Comparison of ENCODE assay signal across 13 mouse cellular contexts in the genomic region with DNA sequence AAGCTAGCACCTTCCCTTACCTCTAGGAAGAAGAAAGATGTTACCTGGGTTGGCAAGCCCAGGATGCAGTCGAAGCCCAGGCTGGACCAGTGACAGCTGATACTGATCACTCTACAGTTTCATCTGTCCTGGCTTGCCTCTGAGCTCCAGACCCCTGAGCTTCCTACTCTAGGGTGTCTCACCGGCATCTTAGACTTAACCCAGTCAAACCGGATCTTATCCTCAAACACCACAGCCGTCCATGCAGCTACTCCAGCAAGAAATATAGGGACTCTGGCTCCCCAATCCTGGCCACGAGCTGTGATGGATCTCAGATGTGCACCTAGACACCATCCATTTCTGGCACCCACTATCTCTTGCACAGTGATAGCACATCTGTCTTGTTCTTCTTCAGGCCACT.
A peak's percentile ranks its signal among the peaks of the same experiment; 100 is the strongest.
DNase-seq lines count a peak whose midpoint lies in the region; ATAC-seq lines count a peak whose summit lies in the region.
"Had no signal": no experiment of that assay in that cellular context is flagged by ENCODE, and none has a peak within 500 bp of the region (broad histone marks: within the 10 kb centered on the region; RNA-seq: fewer than 3 reads in every experiment).

No protein-coding gene starts in this region.

- no peak overlapping the region for H3K9ac ChIP-seq in intestine, embryonic 14.5 days (ENCODE audit: low read length)
- H3K9ac ChIP-seq in intestine, embryonic 15.5 days: no peak overlapping the region
- no peak overlapping the region for H3K9ac ChIP-seq in midbrain, embryonic 13.5 days (replicated peaks)
- no peak overlapping the region for H3K9ac ChIP-seq in stomach, embryonic 14.5 days (replicated peaks; ENCODE audit: low read depth, low read length)
- H3K9ac ChIP-seq: limb, embryonic 15.5 days had no signal

- H3K9me3 ChIP-seq in intestine, embryonic 14.5 days (ENCODE audit: control insufficient read depth, low read length): no peaks in the 10 kb centered on the region
- H3K9me3 ChIP-seq in intestine, embryonic 15.5 days: no peaks in the 10 kb centered on the region
- H3K9me3 ChIP-seq in midbrain, embryonic 10.5 days (replicated peaks): no peaks in the 10 kb centered on the region
- H3K9me3 ChIP-seq in midbrain, embryonic 13.5 days: no peaks in the 10 kb centered on the region
- H3K9me3 ChIP-seq in stomach, embryonic 14.5 days (ENCODE audit: control insufficient read depth, low read depth, low read length): no peaks in the 10 kb centered on the region
- H3K9me3 ChIP-seq: G1E; hindbrain, embryonic 10.5 days; limb, embryonic 15.5 days had no signal

- ATAC-seq in intestine, embryonic 14.5 days (replicated peaks; ENCODE audit: low FRiP score, low TSS enrichment, low read depth): no peak
- no peak for ATAC-seq in intestine, embryonic 15.5 days
- no peak for ATAC-seq in midbrain, embryonic 13.5 days
- ATAC-seq in stomach, embryonic 14.5 days (ENCODE audit: insufficient number of reproducible peaks, insufficient read depth, low FRiP score, low read depth): no peak
- ATAC-seq: forebrain, embryonic 16.5 days had no signal

- H3K4me2 ChIP-seq in intestine, embryonic 14.5 days (ENCODE audit: low read length): no peak overlapping the region
- H3K4me2 ChIP-seq in intestine, embryonic 15.5 days (replicated peaks): no peak overlapping the region
- no peak overlapping the region for H3K4me2 ChIP-seq in midbrain, embryonic 13.5 days (replicated peaks)
- H3K4me2 ChIP-seq in stomach, embryonic 14.5 days (replicated peaks; ENCODE audit: low read depth, low read length): no peak overlapping the region
- H3K4me2 ChIP-seq: limb, embryonic 15.5 days had no signal

- no peaks in the 10 kb centered on the region for H3K36me3 ChIP-seq in intestine, embryonic 14.5 days (ENCODE audit: control insufficient read depth, insufficient read depth, low read length)
- H3K36me3 ChIP-seq in intestine, embryonic 15.5 days: no peaks in the 10 kb centered on the region
- no peaks in the 10 kb centered on the region for H3K36me3 ChIP-seq in midbrain, embryonic 10.5 days
- no peaks in the 10 kb centered on the region for H3K36me3 ChIP-seq in midbrain, embryonic 13.5 days
- H3K36me3 ChIP-seq in stomach, embryonic 14.5 days (ENCODE audit: control insufficient read depth, insufficient read depth, low read length): no peaks in the 10 kb centered on the region
- H3K36me3 ChIP-seq: G1E; hindbrain, embryonic 10.5 days; limb, embryonic 15.5 days had no signal

- H3K27ac ChIP-seq in intestine, embryonic 14.5 days (ENCODE audit: low read depth): 0 out of 2 replicates have a peak overlapping the region, but pooled peaks have one; percentile 12
- H3K27ac ChIP-seq in intestine, embryonic 15.5 days: no peak overlapping the region
- 0 out of 2 replicates have a peak overlapping the region, but pooled peaks have one; percentile 83 for H3K27ac ChIP-seq in midbrain, embryonic 10.5 days (replicated peaks)
- H3K27ac ChIP-seq in midbrain, embryonic 13.5 days: no peak overlapping the region; the same call in 1 of the 2 replicates
- H3K27ac ChIP-seq in stomach, embryonic 14.5 days (ENCODE audit: low read length): peak overlapping the region; percentile 70; the same call in 1 of the 2 replicates

- intact Hi-C loops in left cerebral cortex, postnatal 14 days (cut with DNase I): no loop called here

- whole genome bisulfite sequencing in intestine, embryonic 14.5 days: 81% methylated on average over 5 of the region's 5 CpGs
- 82% methylated on average over 5 of the region's 5 CpGs for WGBS in intestine, embryonic 15.5 days
- WGBS in midbrain, embryonic 10.5 days: 94% methylated on average over 5 of the region's 5 CpGs
- 98% methylated on average over 5 of the region's 5 CpGs for WGBS in midbrain, embryonic 13.5 days
- 77% methylated on average over 5 of the region's 5 CpGs for WGBS in stomach, embryonic 14.5 days

- no peaks in the 10 kb centered on the region for H3K27me3 ChIP-seq in intestine, embryonic 14.5 days (replicated peaks; ENCODE audit: control insufficient read depth, insufficient read depth, low read length)
- H3K27me3 ChIP-seq in intestine, embryonic 15.5 days (replicated peaks): no peaks in the 10 kb centered on the region
- no peaks in the 10 kb centered on the region for H3K27me3 ChIP-seq in midbrain, embryonic 10.5 days (ENCODE audit: low read depth, poor library complexity, severe bottlenecking)
- H3K27me3 ChIP-seq in midbrain, embryonic 13.5 days: no peaks in the 10 kb centered on the region
- H3K27me3 ChIP-seq in stomach, embryonic 14.5 days (ENCODE audit: control insufficient read depth, insufficient read depth, low read length): no peaks in the 10 kb centered on the region
- H3K27me3 ChIP-seq: limb, embryonic 15.5 days had no signal

- H3K4me3 ChIP-seq in intestine, embryonic 14.5 days (ENCODE audit: low read depth, low read length): no peak overlapping the region
- no peak overlapping the region for H3K4me3 ChIP-seq in intestine, embryonic 15.5 days (replicated peaks)
- H3K4me3 ChIP-seq in midbrain, embryonic 10.5 days: no peak overlapping the region
- no peak overlapping the region for H3K4me3 ChIP-seq in midbrain, embryonic 13.5 days (replicated peaks)
- H3K4me3 ChIP-seq in stomach, embryonic 14.5 days (ENCODE audit: low read depth, low read length): no peak overlapping the region
- H3K4me3 ChIP-seq: hindbrain, embryonic 10.5 days; limb, embryonic 15.5 days had no signal

- peaks cover 14% of the 10 kb centered on the region for H3K4me1 ChIP-seq in intestine, embryonic 14.5 days (replicated peaks; ENCODE audit: control insufficient read depth, insufficient read depth, low read length)
- peaks cover 18% of the 10 kb centered on the region for H3K4me1 ChIP-seq in intestine, embryonic 15.5 days (replicated peaks)
- H3K4me1 ChIP-seq in midbrain, embryonic 10.5 days: peaks cover 29% of the 10 kb centered on the region
- peaks cover 19% of the 10 kb centered on the region for H3K4me1 ChIP-seq in midbrain, embryonic 13.5 days (replicated peaks)
- peaks cover 19% of the 10 kb centered on the region; the same call in 1 of the 2 replicates for H3K4me1 ChIP-seq in stomach, embryonic 14.5 days (ENCODE audit: control insufficient read depth, insufficient read depth, low read length)

- DNase-seq in intestine, embryonic 14.5 days (ENCODE audit: low spot score): no peak
- no peak for DNase-seq in midbrain, embryonic 10.5 days (ENCODE audit: low spot score)
- peak; percentile 62 for DNase-seq in induced T-regulatory cell, adult 2 months (ENCODE audit: low read depth)
- DNase-seq in left cerebral cortex, postnatal 14 days (ENCODE audit: low spot score in 2 of 2): no peak
- no peak for DNase-seq in cerebellum, adult 8-10 months
- DNase-seq: embryo, embryonic 11 days had no signal

Comparison
In these comparisons a context has a peak if more than half of its experiments do, and no peak if none do; other contexts are left out.
1. H3K27ac ChIP-seq: peak in intestine, embryonic 14.5 days (single experiment), midbrain, embryonic 10.5 days (single experiment) and stomach, embryonic 14.5 days (single experiment); none in intestine, embryonic 15.5 days (single experiment) and midbrain, embryonic 13.5 days (single experiment).